Mouse (Mus musculus): ENCODE data around the gene Arvcf. TPM values are rescaled to one million over a fixed set of nuclear protein-coding genes. Genes with fewer than 3 reads are reported as not detected.
A peak's percentile ranks its signal among the peaks of the same experiment; 100 is the strongest.

Arvcf gene
- total and polyA plus RNA-seq, 3 experiments, result 13.9 to 16.4 (median 14.4) TPM

GRCm38 (mm10) chr16:18425475-18426214 is 77.7 kb downstream of the Arvcf start:
- TF ChIP-seq EP300 (IDR thresholded peaks at IDR 0.05; ENCODE audit: insufficient read depth, low read depth, low read length) (no peak), POLR2A (IDR thresholded peaks at IDR 0.05; ENCODE audit: insufficient read depth, low read depth, low read length) (no peak), CTCF (IDR thresholded peaks at IDR 0.05) (no peak)
- intact Hi-C loops (cut with DNase I), result loop anchor here (2.0 to 5.0 kb wide), 2 partner anchors 33 to 83 kb away; no protein-coding TSS in a partner anchor
- no peak for DNase-seq

GRCm38 (mm10) chr16:18426215-18426791 is 78.3 kb downstream of the Arvcf start, which contains the start of gene Txnrd2:
Gene Txnrd2, plus strand, starts transcription at chr16:18426384.
- H3K79me2 ChIP-seq (replicated peaks; ENCODE audit: control insufficient read depth, insufficient read depth, low read length), result no peaks in the 10 kb centered on the region
- H3K4me1 ChIP-seq (ENCODE audit: control insufficient read depth, insufficient read depth, low read length), result peaks cover 11% of the 10 kb centered on the region
- peak within 1 kb of the TSS; percentile 91 for H3K9ac ChIP-seq (ENCODE audit: low read depth, low read length)
- peak within 1 kb of the TSS; percentile 92 for H3K27ac ChIP-seq
- H3K27me3 ChIP-seq (ENCODE audit: control insufficient read depth, insufficient read depth, low read length), result no peaks in the 10 kb centered on the region
- intact Hi-C loops (cut with DNase I), result loop anchor here (2.0 to 5.0 kb wide), 2 partner anchors 34 to 84 kb away; no protein-coding TSS in a partner anchor
- under 1% methylated on average over 52 of the region's 52 CpGs for WGBS
- TF ChIP-seq POLR2A (IDR thresholded peaks at IDR 0.05; ENCODE audit: insufficient read depth, low read depth, low read length) (peak; percentile 59), EP300 (IDR thresholded peaks at IDR 0.05; ENCODE audit: insufficient read depth, low read depth, low read length) (no peak), CTCF (IDR thresholded peaks at IDR 0.05) (peak; percentile 72)
- H3K4me3 ChIP-seq, result peak within 1 kb of the TSS; percentile 77
- H3K36me3 ChIP-seq (ENCODE audit: control insufficient read depth, insufficient read depth, low read length), result peaks cover 16% of the 10 kb centered on the region
- DNase-seq, result peak; percentile 86 to 88

More at GRCm38 (mm10) chr16:18425475-18426214, 77.7 kb downstream of the Arvcf start:
- Histone ChIP-seq H3K4me1 (ENCODE audit: control insufficient read depth, insufficient read depth, low read length) (peaks cover 11% of the 10 kb centered on the region), H3K79me2 (replicated peaks; ENCODE audit: control insufficient read depth, insufficient read depth, low read length) (no peaks in the 10 kb centered on the region), H3K36me3 (ENCODE audit: control insufficient read depth, insufficient read depth, low read length) (peaks cover 16% of the 10 kb centered on the region), H3K27me3 (ENCODE audit: control insufficient read depth, insufficient read depth, low read length) (no peaks in the 10 kb centered on the region), H3K4me3 (peak overlapping the region; percentile 77), H3K9ac (ENCODE audit: low read depth, low read length) (peak overlapping the region; percentile 91), H3K27ac (peak overlapping the region; percentile 92)
- WGBS, result 3% methylated on average over 10 of the region's 10 CpGs

GRCm38 (mm10) chr16:18426802-18427280 is 78.9 kb downstream of the Arvcf start, which contains the start of gene Comt:
Gene Comt, minus strand, starts transcription at chr16:18426852.
- H3K4me1 ChIP-seq (ENCODE audit: control insufficient read depth, insufficient read depth, low read length), result peaks cover 11% of the 10 kb centered on the region
- peak within 1 kb of the TSS; percentile 91 for H3K9ac ChIP-seq (ENCODE audit: low read depth, low read length)
- TF ChIP-seq CTCF (IDR thresholded peaks at IDR 0.05), result no peak
- TF ChIP-seq POLR2A (IDR thresholded peaks at IDR 0.05; ENCODE audit: insufficient read depth, low read depth, low read length), result no peak
- no peak for TF ChIP-seq EP300 (IDR thresholded peaks at IDR 0.05; ENCODE audit: insufficient read depth, low read depth, low read length)
- DNase-seq, result no peak
- intact Hi-C loops (cut with DNase I), result loop anchor here (2.0 to 5.0 kb wide), 2 partner anchors 34 to 85 kb away; no protein-coding TSS in a partner anchor
- H3K27me3 ChIP-seq (ENCODE audit: control insufficient read depth, insufficient read depth, low read length), result no peaks in the 10 kb centered on the region
- H3K4me3 ChIP-seq, result peak within 1 kb of the TSS; percentile 77
- H3K36me3 ChIP-seq (ENCODE audit: control insufficient read depth, insufficient read depth, low read length), result peaks cover 12% of the 10 kb centered on the region
- 68% methylated on average over 5 of the region's 5 CpGs for WGBS
- H3K27ac ChIP-seq, result peak within 1 kb of the TSS; percentile 92
- no peaks in the 10 kb centered on the region for H3K79me2 ChIP-seq (replicated peaks; ENCODE audit: control insufficient read depth, insufficient read depth, low read length)

- H3K9ac ChIP-seq (ENCODE audit: low read depth, low read length), result no peak overlapping the region
- WGBS, result 89% methylated on average over 5 of the region's 5 CpGs
- peaks cover 7% of the 10 kb centered on the region for H3K36me3 ChIP-seq (ENCODE audit: control insufficient read depth, insufficient read depth, low read length)
- no peak overlapping the region for H3K27ac ChIP-seq
- peaks cover 11% of the 10 kb centered on the region for H3K4me1 ChIP-seq (ENCODE audit: control insufficient read depth, insufficient read depth, low read length)
- TF ChIP-seq CTCF (IDR thresholded peaks at IDR 0.05) (no peak), POLR2A (IDR thresholded peaks at IDR 0.05; ENCODE audit: insufficient read depth, low read depth, low read length) (no peak), EP300 (IDR thresholded peaks at IDR 0.05; ENCODE audit: insufficient read depth, low read depth, low read length) (no peak)
- no peaks in the 10 kb centered on the region for H3K27me3 ChIP-seq (ENCODE audit: control insufficient read depth, insufficient read depth, low read length)
- intact Hi-C loops (cut with DNase I), result loop anchor here (5.0 kb wide), 1 partner anchor 86 kb away; no protein-coding TSS in a partner anchor
- H3K79me2 ChIP-seq (replicated peaks; ENCODE audit: control insufficient read depth, insufficient read depth, low read length), result no peaks in the 10 kb centered on the region
- DNase-seq, result no peak
- no peak overlapping the region for H3K4me3 ChIP-seq
Measured at GRCm38 (mm10) chr16:18428011-18428515, 80.1 kb downstream of the Arvcf start.

- Histone ChIP-seq H3K4me1 (ENCODE audit: control insufficient read depth, insufficient read depth, low read length) (peaks cover 11% of the 10 kb centered on the region), H3K27ac (no peak overlapping the region), H3K4me3 (no peak overlapping the region), H3K27me3 (ENCODE audit: control insufficient read depth, insufficient read depth, low read length) (no peaks in the 10 kb centered on the region), H3K79me2 (replicated peaks; ENCODE audit: control insufficient read depth, insufficient read depth, low read length) (no peaks in the 10 kb centered on the region), H3K36me3 (ENCODE audit: control insufficient read depth, insufficient read depth, low read length) (peaks cover 4% of the 10 kb centered on the region; the same call in 1 of the 2 replicates), H3K9ac (ENCODE audit: low read depth, low read length) (no peak overlapping the region)
- intact Hi-C loops (cut with DNase I), result loop anchor here (5.0 kb wide), 1 partner anchor 86 kb away; no protein-coding TSS in a partner anchor
- 70% methylated on average over 7 of the region's 7 CpGs for WGBS
- TF ChIP-seq EP300 (IDR thresholded peaks at IDR 0.05; ENCODE audit: insufficient read depth, low read depth, low read length) (no peak), CTCF (IDR thresholded peaks at IDR 0.05) (no peak), POLR2A (IDR thresholded peaks at IDR 0.05; ENCODE audit: insufficient read depth, low read depth, low read length) (no peak)
- no peak for DNase-seq
Measured at GRCm38 (mm10) chr16:18428516-18429042, 80.6 kb downstream of the Arvcf start.
